Mouse (Mus musculus) layer of hippocampus, postnatal 14 days (tissue): ENCODE data around the gene B4galt2. TPM values are rescaled to one million over a fixed set of nuclear protein-coding genes. Genes with fewer than 3 reads are reported as not detected.

Source experiments
- DNase-seq, 2 experiments: peaks; one replicate each; pipeline ENCODE4 v3.0.0; 2021 to 2022; ENCODE audit warnings: low spot score in 2 of 2, mixed read lengths in 1 of 2
- total RNA-seq, 2 experiments: library from RNA; stranded (reverse); gene quantifications; 2 replicates each; pipeline ENCODE4 v1.2.3; 2021

B4galt2 gene
- total RNA-seq, 2 experiments from 2014 or later = 94.4 to 99.7 TPM

DNA sequence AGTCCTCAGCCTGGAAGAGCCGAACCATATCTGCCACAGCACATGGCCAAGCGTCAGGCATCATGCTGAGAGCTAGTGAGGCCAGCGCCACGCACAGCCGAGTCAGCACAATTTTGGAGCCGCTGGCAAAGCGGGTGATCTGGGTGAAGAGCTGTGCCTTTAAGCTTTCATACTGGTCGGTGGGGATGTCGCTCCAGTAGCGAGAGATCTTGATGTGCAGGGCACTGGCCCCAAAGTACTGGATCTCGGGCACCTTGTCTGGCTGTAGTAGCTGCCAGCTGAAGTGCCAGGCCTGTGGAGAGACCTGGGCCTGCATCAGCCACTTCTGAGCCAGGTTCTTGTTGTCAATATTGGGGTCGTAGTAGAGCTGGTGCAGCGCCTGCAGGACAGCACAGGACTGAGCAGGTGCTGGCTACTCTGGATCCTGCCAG, 28.9 kb upstream of the B4galt2 start:
- no peak for DNase-seq

DNA sequence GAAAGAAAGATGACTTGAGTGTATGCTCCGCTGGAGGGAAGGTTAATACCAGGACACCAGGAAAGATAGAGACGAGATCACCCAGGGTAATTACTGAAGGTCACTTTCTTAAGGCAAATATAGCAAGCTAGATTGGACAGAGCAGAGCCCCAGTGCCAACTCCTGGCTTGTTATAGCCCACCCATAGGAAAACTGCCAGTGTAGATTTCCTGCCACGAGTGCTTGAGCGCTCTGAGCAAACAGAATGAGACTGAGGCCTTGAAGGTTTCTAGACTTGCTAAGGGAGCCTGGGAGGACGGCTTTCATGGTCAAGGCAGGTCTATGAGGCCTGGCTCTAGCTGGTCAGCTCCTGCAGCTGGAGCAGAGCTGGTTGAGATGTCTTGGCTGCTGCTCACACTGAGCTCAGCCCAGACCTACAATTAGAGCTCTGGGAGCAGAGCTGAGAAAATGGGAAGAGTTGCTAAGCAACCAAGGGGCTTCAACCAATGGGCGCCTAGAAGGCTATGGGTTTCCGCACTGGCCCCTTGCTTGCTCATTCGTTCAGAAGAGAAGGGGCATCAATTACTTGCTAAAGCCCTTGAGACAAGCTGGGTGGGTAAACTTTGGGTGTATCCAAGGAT, 25.7 kb upstream of the B4galt2 start:
- no peak for DNase-seq

GRCm38 (mm10) chr4:117906196-117906595, 22.9 kb upstream of the B4galt2 start:
- no peak for DNase-seq

- no peak for DNase-seq
These were observed 21.5 kb upstream of the B4galt2 start for GRCm38 (mm10) chr4:117904761-117905160.

- no peak for DNase-seq
These were observed 20.8 kb upstream of the B4galt2 start for GRCm38 (mm10) chr4:117904094-117904493.

DNA sequence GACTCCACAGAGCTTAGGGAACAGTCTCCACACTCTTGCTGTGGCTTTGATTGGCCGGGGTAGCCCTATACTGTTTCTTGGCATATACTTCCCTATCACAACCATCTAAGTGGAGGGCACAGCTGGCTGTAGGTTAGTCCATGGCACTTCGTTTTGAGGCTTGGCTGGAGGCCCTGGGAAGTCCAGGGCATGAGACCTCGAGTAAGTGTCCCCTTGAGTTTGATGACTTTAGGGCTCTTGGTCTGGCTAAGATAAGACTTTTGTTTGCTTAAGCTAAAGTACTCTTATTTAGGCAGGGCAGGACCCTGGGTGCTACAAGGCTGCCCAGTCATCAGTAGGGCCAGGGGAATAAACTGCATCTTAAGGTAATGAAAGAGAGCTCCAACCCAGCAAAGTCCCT, 14.8 kb upstream of the B4galt2 start:
- DNase-seq = no peak

DNA sequence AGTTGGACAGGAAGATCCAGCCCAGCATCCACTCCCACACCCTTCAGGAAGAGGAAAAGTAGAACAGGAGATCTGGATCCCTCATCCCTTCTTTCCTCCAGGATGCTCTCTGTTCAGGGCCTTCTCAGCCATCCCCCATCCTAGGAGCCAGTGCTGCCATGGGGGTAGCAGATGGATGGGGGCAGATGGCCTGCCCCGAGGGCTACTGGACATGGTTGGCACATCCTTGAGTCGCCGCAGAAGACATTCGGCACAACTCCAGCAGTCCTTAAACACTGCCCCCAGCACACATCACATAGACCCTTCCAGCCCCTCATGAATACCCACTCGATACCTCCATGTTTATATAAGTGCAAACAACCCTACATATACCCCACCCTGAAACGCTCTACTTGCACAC, 12.7 kb upstream of the B4galt2 start:
- no peak for DNase-seq

DNA sequence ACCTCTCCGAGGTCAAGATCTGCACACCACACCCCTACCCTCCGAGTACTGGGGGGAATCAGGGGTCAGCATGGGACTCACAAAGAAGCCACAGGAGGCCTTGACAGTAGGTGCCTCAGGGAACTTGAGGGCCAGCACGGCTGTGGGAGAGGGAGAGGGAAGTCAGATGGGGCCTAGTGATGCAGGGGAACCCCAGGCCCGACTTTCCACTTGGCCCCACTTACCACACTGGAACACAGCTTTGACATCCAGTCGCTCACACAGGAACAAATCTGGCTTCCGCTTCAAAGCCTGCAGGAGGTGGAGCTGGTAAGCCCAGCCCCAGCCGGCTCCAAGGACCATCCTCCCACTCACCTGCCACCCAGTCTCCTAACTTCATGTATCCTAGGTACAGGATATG, 12.1 kb upstream of the B4galt2 start:
- DNase-seq = no peak

- no peak for DNase-seq
These were observed 11.3 kb upstream of the B4galt2 start for GRCm38 (mm10) chr4:117894601-117895000.

DNA sequence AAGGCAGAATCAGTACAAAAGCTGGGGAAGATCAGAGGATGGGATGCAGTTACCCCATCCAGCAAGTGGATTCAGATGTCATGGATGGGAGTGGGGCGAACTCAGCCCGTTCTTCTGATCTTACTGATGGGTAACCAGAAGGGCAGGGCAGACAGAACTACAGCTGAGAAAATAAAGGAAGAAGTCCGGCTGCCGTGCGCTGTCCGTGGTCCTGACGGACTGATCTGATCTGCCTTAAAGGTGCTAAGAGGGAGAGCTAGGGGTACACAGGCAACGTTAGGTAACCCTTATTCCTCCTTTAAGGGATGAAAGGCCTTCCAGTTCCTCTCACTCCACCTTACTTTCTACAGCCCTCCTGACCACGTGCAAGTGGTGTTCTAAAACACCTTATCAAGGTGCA, 10.1 kb upstream of the B4galt2 start:
- DNase-seq = no peak

DNA sequence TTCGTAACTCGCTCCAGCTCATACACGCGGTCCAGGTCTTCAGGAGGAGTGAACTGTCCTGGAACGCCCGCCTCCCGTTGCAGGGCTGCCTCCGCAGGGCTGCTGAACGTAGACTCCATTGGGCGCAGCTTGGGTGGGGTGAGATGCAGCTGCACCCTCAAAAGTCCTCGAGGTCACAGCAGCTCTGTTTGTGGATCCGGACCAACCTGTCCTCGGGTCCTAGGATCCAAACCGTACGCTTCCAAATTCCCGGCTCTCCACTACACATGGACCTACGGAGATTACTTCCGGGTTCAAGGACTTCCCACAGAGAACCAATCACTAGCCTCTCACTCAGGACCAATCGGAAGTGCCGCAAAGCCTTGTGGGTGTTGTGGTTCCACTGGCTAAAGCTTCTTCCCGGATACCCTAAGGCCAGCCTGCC, 8.5 kb upstream of the B4galt2 start, which contains the start of gene Dph2:
Dph2 (minus strand) TSS at position 295 of the 424 bp plus-strand sequence.
- peak; percentile 68 to 91 for DNase-seq

DNA sequence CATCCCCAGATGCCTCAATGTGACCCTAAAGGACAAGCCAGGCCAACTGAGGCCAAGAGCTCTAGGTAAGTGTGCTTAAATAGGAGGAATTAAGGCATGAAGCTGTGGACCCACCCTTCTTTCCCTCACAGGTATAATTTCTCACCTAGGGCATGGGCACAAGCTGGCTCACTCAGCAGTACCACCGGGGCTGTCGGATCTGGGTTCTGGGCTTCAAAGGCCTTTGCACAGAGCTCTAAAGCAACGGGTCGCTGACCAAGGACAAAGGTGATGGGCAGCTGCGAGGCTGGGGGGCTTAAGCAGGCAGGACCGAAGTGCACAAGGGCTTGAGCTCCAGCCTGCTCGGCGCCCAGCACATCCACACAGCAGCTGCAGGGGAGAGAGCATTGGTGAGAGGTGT, 7.5 kb upstream of the B4galt2 start:
- DNase-seq = no peak

GRCm38 (mm10) chr4:117890031-117890430, 6.7 kb upstream of the B4galt2 start:
- DNase-seq = no peak

GRCm38 (mm10) chr4:117889471-117889870, 6.2 kb upstream of the B4galt2 start:
- no peak for DNase-seq

DNA sequence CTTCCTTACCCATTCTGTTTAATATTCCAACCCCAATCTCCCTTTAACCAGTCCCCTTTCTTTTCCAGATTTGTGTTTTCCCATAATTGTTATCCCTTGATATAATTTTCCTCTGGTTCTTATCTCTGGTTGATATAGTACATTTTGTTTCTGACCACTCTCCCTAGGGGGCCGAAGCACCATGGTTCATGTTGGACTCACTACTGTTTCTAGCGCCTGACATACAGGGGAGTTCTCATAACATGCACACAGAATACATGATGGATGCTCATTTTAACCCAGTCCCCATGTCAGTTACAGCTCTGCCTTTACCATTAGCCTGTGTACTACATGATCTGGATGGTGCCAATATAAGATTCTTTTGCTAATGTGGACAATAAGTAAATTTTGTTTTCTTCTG, 4.6 kb upstream of the B4galt2 start:
- no peak for DNase-seq

GRCm38 (mm10) chr4:117887133-117887532, 3.8 kb upstream of the B4galt2 start, which contains the start of gene Atp6v0b:
Atp6v0b (minus strand) TSS chr4:117887333.
- DNase-seq = peak; percentile 88 to 95

DNA sequence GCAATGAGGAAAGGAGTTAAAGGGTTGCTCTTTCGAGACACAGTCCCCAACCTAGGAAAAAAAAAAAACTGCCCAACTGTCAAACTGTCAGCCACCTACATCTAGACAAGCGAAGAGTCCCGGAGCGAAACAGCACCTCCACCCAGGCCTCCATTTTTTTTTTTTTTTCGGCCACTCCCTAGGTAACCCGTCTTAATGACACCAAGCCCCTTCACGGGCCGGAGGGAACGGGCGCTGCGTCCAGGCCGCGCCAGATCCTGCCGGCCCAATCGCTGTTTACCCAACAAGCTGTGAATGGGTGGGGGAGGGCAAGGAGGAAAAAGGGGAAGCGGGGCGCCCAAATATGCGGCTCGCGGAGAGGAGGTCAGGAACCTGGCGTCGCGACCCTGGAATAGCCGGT, 3.4 kb upstream of the B4galt2 start:
- no peak for DNase-seq

DNA sequence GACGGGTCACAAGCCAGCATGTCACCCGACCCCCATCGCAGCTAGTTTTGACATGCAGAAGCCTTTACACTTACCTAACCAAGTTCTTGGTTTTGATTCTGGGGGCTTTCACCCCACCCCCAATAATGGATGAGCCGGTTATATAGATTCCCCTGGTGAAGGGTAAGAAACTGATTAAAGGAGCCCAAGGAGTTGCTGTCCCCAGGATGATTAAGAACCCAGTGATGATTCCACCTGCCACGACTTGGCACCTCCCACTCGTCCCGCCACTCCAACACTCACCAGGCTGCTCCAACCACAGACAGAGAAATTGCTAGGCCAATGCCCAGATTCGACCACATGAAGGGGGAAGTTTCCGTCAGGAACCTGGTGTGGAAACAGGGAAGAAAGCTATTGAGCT, 2.7 kb upstream of the B4galt2 start:
- no peak for DNase-seq

- no peak for DNase-seq
These were observed 1.8 kb upstream of the B4galt2 start for GRCm38 (mm10) chr4:117885093-117885492.

DNA sequence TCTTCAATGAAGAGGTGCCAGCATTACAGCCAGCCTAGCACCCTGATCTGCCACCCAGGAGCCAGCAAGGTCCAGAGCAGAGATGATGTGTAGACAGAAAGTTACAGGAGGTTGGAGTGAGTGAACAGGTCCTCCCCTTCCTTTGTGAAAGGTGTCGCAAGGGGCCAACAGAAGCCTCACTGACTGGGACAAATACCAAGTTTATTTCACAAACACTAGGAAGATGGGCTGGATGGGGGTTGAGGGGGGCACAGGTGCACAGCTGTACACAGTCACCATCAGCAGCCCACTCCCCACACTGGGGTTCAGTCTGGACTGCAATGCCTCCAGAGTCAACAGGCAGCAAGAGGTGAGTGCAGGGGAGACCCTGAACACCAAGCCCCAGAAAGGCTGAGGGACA, 859 bp upstream of the B4galt2 start:
- DNase-seq = no peak

GRCm38 (mm10) chr4:117878703-117879102, 4.6 kb downstream of the B4galt2 start:
- DNase-seq = no peak

DNA sequence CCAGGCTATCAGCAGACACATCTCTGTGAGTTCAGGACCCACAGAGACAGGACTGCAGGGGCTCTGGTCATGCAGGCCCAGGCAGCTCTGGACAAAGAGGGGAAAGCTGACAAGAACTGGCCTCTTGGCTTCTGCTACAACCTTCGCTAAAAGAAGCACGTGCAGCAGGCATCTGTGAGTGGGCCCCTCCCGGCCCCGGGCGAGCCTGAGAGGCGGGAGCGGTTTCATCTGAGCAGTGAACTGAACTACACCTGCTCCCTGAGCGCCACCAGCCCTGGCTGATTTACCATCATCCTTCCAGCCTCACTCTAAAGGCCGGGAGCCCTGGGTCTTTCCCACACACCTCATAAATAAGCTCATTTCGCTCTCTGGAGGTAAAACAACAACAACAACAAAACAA, 5.0 kb downstream of the B4galt2 start:
- no peak for DNase-seq

- no peak for DNase-seq
These were observed 9.7 kb downstream of the B4galt2 start for GRCm38 (mm10) chr4:117873615-117874014.
